Mouse (Mus musculus) midbrain, embryonic 16.5 days (tissue): ENCODE measurements around the gene Hsdl2. TPM values are rescaled to one million over a fixed set of nuclear protein-coding genes. Genes with fewer than 3 reads are reported as not detected.
A peak's percentile ranks its signal among the peaks of the same experiment; 100 is the strongest.
"Not testable (repeated sequence)": the region's sequence is repeated elsewhere in the genome, so short reads cannot be mapped to it uniquely, and the experiment has no call there.

Experiments
- ATAC-seq: fragments of 200-750 bp; cut with Nextera tagmentation; 2 replicates; pipeline ENCODE4 v1.8.0; 2017; ENCODE audit warnings: moderate TSS enrichment
- H3K27ac ChIP-seq: fragments of 300-500 bp; sonication (generic); 2 replicates; pipeline ENCODE4 v1.5.1; 2014; ENCODE audit warnings: mild to moderate bottlenecking, low read length, mixed read lengths
- H3K27me3 ChIP-seq: fragments of 300-500 bp; sonication (generic); 2 replicates; pipeline ENCODE4 v1.6.1; 2014; ENCODE audit warnings: low read depth, low read length, mixed read lengths; ENCODE audit not compliant: control insufficient read depth, insufficient read depth
- H3K36me3 ChIP-seq: fragments of 300-500 bp; sonication (generic); 2 replicates; pipeline ENCODE4 v1.6.1; 2014; ENCODE audit warnings: mild to moderate bottlenecking, low read length, moderate library complexity, mixed read lengths; ENCODE audit not compliant: control insufficient read depth, insufficient read depth
- H3K4me1 ChIP-seq: fragments of 300-500 bp; sonication (generic); 2 replicates; pipeline ENCODE4 v1.6.1; 2014; ENCODE audit warnings: mild to moderate bottlenecking, low read length, mixed read lengths; ENCODE audit not compliant: control insufficient read depth, insufficient read depth
- H3K4me2 ChIP-seq: fragments of 300-500 bp; sonication (generic); 2 replicates; pipeline ENCODE4 v1.6.1; 2014; ENCODE audit warnings: mild to moderate bottlenecking, low read length, mixed read lengths
- H3K4me3 ChIP-seq: fragments of 300-500 bp; sonication (generic); 2 replicates; pipeline ENCODE4 v1.5.1; 2014; ENCODE audit warnings: low read depth, mild to moderate bottlenecking, low read length, moderate library complexity, mixed read lengths
- H3K9ac ChIP-seq: fragments of 300-500 bp; sonication (generic); 2 replicates; pipeline ENCODE4 v1.6.1; 2014; ENCODE audit warnings: low read depth, low read length, mixed read lengths
- H3K9me3 ChIP-seq: fragments of 300-500 bp; sonication (generic); replicated peaks from 2 replicates; pipeline ENCODE4 v1.6.1; 2014; ENCODE audit warnings: mild to moderate bottlenecking, low read length, mixed read lengths; ENCODE audit not compliant: control insufficient read depth, poor library complexity, severe bottlenecking
- WGBS: fragments of 180-500 bp; shearing (Covaris S2); extraction: QIAGEN DNeasy Blood & Tissue Kit; methylation state at CpG from one replicate; pipeline ENCODE4 v1.1.7; 2014; 5-methylcytosine and 5-hydroxymethylcytosine counted together
- polyA plus RNA-seq: library from polyadenylated mRNA; unstranded; fragments of >200 nt; fragmentation: Nextera tagmentation; extraction: Ambion mirVana; gene quantifications from 2 replicates; pipeline ENCODE4 v1.2.1, GENCODE M21; 2015

Hsdl2 gene
- polyA plus RNA-seq, 1 experiment from 2014 or later, result 34.5 TPM

DNA sequence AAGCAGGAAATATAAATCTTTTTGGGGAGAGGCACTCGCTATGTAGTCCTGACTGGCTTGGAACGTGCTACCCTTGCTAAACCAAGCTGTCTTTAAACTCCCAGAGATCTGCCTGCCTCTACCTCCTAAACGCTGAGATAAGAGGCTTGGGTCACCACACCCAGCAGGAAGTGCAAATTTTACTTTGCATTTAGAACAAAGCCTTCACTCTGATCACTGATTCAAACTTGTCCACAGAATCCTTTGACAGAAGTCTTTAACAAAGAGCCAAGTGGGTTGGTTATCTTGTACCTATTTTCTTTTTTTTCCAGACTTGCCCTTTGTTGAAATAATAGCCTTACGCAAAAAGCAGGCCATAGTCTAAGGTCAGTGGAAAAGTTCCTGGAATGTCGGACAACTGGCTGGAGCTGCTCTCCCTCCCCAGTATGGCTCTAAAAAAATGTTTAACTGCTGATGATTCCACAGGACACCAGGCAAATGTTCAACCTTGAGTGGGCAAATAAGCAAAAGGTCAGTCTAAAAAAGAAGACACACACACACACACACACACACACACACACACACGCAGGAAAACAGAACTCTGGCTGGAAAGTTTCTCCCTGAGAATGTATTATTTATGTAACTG is 23.2 kb upstream of the Hsdl2 start:
- ATAC-seq, result no peak
- Histone ChIP-seq H3K9ac (no peak overlapping the region), H3K36me3 (no peaks in the 10 kb centered on the region), H3K27ac (no peak overlapping the region), H3K27me3 (no peaks in the 10 kb centered on the region), H3K4me3 (no peak overlapping the region), H3K4me1 (no peaks in the 10 kb centered on the region), H3K4me2 (no peak overlapping the region), H3K9me3 (no peaks in the 10 kb centered on the region)
- 72% methylated on average over 6 of the region's 6 CpGs for WGBS

GRCm38 (mm10) chr4:59560141-59560540 is 21.2 kb upstream of the Hsdl2 start:
- Histone ChIP-seq H3K4me1 (no peaks in the 10 kb centered on the region), H3K27me3 (no peaks in the 10 kb centered on the region), H3K4me3 (no peak overlapping the region), H3K4me2 (no peak overlapping the region), H3K9ac (no peak overlapping the region), H3K27ac (no peak overlapping the region), H3K9me3 (no peaks in the 10 kb centered on the region), H3K36me3 (no peaks in the 10 kb centered on the region)
- 96% methylated on average over 6 of the region's 6 CpGs for WGBS
- no peak for ATAC-seq

GRCm38 (mm10) chr4:59564128-59564527 is 17.2 kb upstream of the Hsdl2 start:
- no peak overlapping the region for H3K9ac ChIP-seq
- 79% methylated on average over 3 of the region's 3 CpGs for WGBS

GRCm38 (mm10) chr4:59565571-59566188 is 15.7 kb upstream of the Hsdl2 start:
- Histone ChIP-seq H3K4me1 (no peaks in the 10 kb centered on the region), H3K27me3 (no peaks in the 10 kb centered on the region), H3K9ac (no peak overlapping the region), H3K4me3 (no peak overlapping the region), H3K36me3 (no peaks in the 10 kb centered on the region), H3K9me3 (peaks cover 4% of the 10 kb centered on the region), H3K4me2 (no peak overlapping the region), H3K27ac (no peak overlapping the region)
- no peak for ATAC-seq
- WGBS, result 77% methylated on average over 8 of the region's 8 CpGs

More at GRCm38 (mm10) chr4:59564128-59564527, 17.2 kb upstream of the Hsdl2 start:
- Histone ChIP-seq H3K4me3 (no peak overlapping the region), H3K4me1 (no peaks in the 10 kb centered on the region), H3K27me3 (no peaks in the 10 kb centered on the region), H3K4me2 (no peak overlapping the region), H3K36me3 (no peaks in the 10 kb centered on the region), H3K9me3 (peaks cover 4% of the 10 kb centered on the region), H3K27ac (no peak overlapping the region)
- no peak for ATAC-seq

- no peak overlapping the region for H3K4me2 ChIP-seq
- no peak overlapping the region for H3K27ac ChIP-seq
- H3K9me3 ChIP-seq, result peaks cover 4% of the 10 kb centered on the region
- 88% methylated on average over 6 of the region's 6 CpGs for WGBS
- H3K4me1 ChIP-seq, result no peaks in the 10 kb centered on the region
- H3K9ac ChIP-seq, result no peak overlapping the region
- no peak for ATAC-seq
- H3K27me3 ChIP-seq, result no peaks in the 10 kb centered on the region
- H3K36me3 ChIP-seq, result no peaks in the 10 kb centered on the region
- no peak overlapping the region for H3K4me3 ChIP-seq
Measured at GRCm38 (mm10) chr4:59567576-59568260, 13.6 kb upstream of the Hsdl2 start.

DNA sequence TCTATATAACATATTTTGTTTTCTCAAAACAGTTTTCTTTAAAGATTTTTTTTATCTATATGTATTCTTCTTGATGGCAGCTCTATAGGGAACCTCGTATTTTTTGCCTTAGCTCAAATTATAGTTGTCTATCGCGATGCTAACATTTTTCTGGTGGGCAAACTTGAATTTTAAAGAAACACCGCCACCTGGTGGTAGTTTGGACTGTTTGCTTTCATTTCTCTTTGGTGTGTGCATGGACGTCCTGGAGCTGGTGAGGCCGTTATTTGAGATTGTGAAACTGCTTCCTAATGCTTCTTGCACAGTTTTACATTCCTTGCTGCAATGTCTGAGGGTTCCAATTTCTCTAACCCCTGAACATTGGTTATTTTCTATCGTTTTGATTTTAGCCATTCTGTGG is 11.8 kb upstream of the Hsdl2 start:
- H3K4me2 ChIP-seq, result no peak overlapping the region
- ATAC-seq, result peak; percentile 81
- H3K4me3 ChIP-seq, result no peak overlapping the region
- H3K27ac ChIP-seq, result no peak overlapping the region
- H3K4me1 ChIP-seq, result no peaks in the 10 kb centered on the region
- no peak overlapping the region for H3K9ac ChIP-seq
- peaks cover 4% of the 10 kb centered on the region for H3K9me3 ChIP-seq
- H3K27me3 ChIP-seq, result no peaks in the 10 kb centered on the region
- H3K36me3 ChIP-seq, result no peaks in the 10 kb centered on the region
- 2% methylated on average over 7 of the region's 7 CpGs for WGBS

GRCm38 (mm10) chr4:59570519-59570918 is 10.8 kb upstream of the Hsdl2 start:
- H3K27ac ChIP-seq, H3K4me3 ChIP-seq, H3K4me2 ChIP-seq, H3K27me3 ChIP-seq, H3K36me3 ChIP-seq, H3K4me1 ChIP-seq, ATAC-seq, H3K9me3 ChIP-seq, H3K9ac ChIP-seq: not testable (repeated sequence)
- WGBS, result 93% methylated on average over 7 of the region's 8 CpGs

- Histone ChIP-seq H3K4me2 (no peak overlapping the region), H3K9ac (no peak overlapping the region), H3K27me3 (no peaks in the 10 kb centered on the region), H3K9me3 (no peaks in the 10 kb centered on the region), H3K4me3 (no peak overlapping the region), H3K27ac (no peak overlapping the region), H3K4me1 (no peaks in the 10 kb centered on the region), H3K36me3 (no peaks in the 10 kb centered on the region)
- WGBS, result 76% methylated on average over 11 of the region's 11 CpGs
- ATAC-seq, result no peak
Measured at GRCm38 (mm10) chr4:59572521-59573118, 8.7 kb upstream of the Hsdl2 start.
